Mouse (Mus musculus) midbrain, embryonic 14.5 days (tissue): ENCODE results near the gene Tmem119. TPM values are rescaled to one million over a fixed set of nuclear protein-coding genes. Genes with fewer than 3 reads are reported as not detected.

Source experiments
- ATAC-seq: fragments of 200-750 bp; cut with Nextera tagmentation; 2 replicates; pipeline ENCODE4 v1.8.0; 2017; ENCODE audit warnings: moderate number of reproducible peaks, moderate library complexity; ENCODE audit not compliant: low FRiP score, low TSS enrichment
- DNase-seq: peaks from one replicate; pipeline ENCODE4 v3.0.0-alpha.2; 2015
- H3K27ac ChIP-seq: fragments of 300-500 bp; sonication (generic); replicated peaks from 2 replicates; pipeline ENCODE4 v1.5.1; 2014; ENCODE audit warnings: mild to moderate bottlenecking, low read depth, low read length, moderate library complexity
- H3K27me3 ChIP-seq: fragments of 300-500 bp; sonication (generic); 2 replicates; pipeline ENCODE4 v1.6.1; 2014; ENCODE audit warnings: low read length, control low read depth, mixed read lengths; ENCODE audit not compliant: control insufficient read depth, insufficient read depth
- H3K36me3 ChIP-seq: fragments of 300-500 bp; sonication (generic); 2 replicates; pipeline ENCODE4 v1.6.1; 2014; ENCODE audit warnings: low read length, control low read depth; ENCODE audit not compliant: control insufficient read depth, insufficient read depth
- H3K4me1 ChIP-seq: fragments of 300-500 bp; sonication (generic); 2 replicates; pipeline ENCODE4 v1.6.1; 2014; ENCODE audit warnings: mild to moderate bottlenecking, antibody characterized with exemption, low read length, control low read depth; ENCODE audit not compliant: control insufficient read depth, insufficient read depth
- H3K4me2 ChIP-seq: fragments of 300-500 bp; sonication (generic); 2 replicates; pipeline ENCODE4 v1.6.1; 2014; ENCODE audit warnings: mild to moderate bottlenecking, low read length, moderate library complexity
- H3K4me3 ChIP-seq: fragments of 300-500 bp; sonication (generic); replicated peaks from 2 replicates; pipeline ENCODE4 v1.5.1; 2014; ENCODE audit warnings: low read depth, low read length
- H3K9ac ChIP-seq: fragments of 300-500 bp; sonication (generic); replicated peaks from 2 replicates; pipeline ENCODE4 v1.6.1; 2014; ENCODE audit warnings: mild to moderate bottlenecking, low read length, moderate library complexity
- H3K9me3 ChIP-seq: fragments of 300-500 bp; sonication (generic); 2 replicates; pipeline ENCODE4 v1.6.1; 2016; ENCODE audit warnings: low read length, control low read depth, mixed read lengths; ENCODE audit not compliant: control insufficient read depth
- WGBS: fragments of 180-500 bp; shearing (Covaris S2); extraction: QIAGEN DNeasy Blood & Tissue Kit; methylation state at CpG from one replicate; pipeline ENCODE4 v1.1.7; 2014; 5-methylcytosine and 5-hydroxymethylcytosine counted together
- polyA plus RNA-seq: library from polyadenylated mRNA; unstranded; fragments of >200 nt; fragmentation: Nextera tagmentation; extraction: Ambion mirVana; gene quantifications from 2 replicates; pipeline ENCODE4 v1.2.1, GENCODE M21; 2014

Gene Tmem119
- polyA plus RNA-seq, 1 experiment from 2014 or later: 3.2 TPM

GRCm38 (mm10) chr5:113827991-113828411, 27.7 kb upstream of the Tmem119 start:
- Histone ChIP-seq H3K9ac (no peak overlapping the region), H3K4me1 (no peaks in the 10 kb centered on the region), H3K36me3 (no peaks in the 10 kb centered on the region), H3K9me3 (no peaks in the 10 kb centered on the region), H3K27me3 (no peaks in the 10 kb centered on the region), H3K4me2 (no peak overlapping the region), H3K27ac (no peak overlapping the region), H3K4me3 (no peak overlapping the region)
- ATAC-seq (no peak), DNase-seq (no peak)
- 48% methylated on average over 4 of the region's 4 CpGs for WGBS

GRCm38 (mm10) chr5:113826619-113827018, 26.3 kb upstream of the Tmem119 start:
- no peak for DNase-seq
- Histone ChIP-seq H3K36me3 (no peaks in the 10 kb centered on the region), H3K27me3 (no peaks in the 10 kb centered on the region), H3K4me3 (no peak overlapping the region), H3K4me1 (no peaks in the 10 kb centered on the region), H3K27ac (no peak overlapping the region), H3K9me3 (no peaks in the 10 kb centered on the region), H3K9ac (no peak overlapping the region), H3K4me2 (no peak overlapping the region)
- 94% methylated on average over 4 of the region's 4 CpGs for WGBS
- no peak for ATAC-seq

- H3K9me3 ChIP-seq: no peaks in the 10 kb centered on the region
- H3K36me3 ChIP-seq: no peaks in the 10 kb centered on the region
- H3K27ac ChIP-seq: no peak overlapping the region
- H3K4me2 ChIP-seq: no peak overlapping the region
- no peak overlapping the region for H3K4me3 ChIP-seq
- ATAC-seq (no peak), DNase-seq (no peak)
- no peak overlapping the region for H3K9ac ChIP-seq
- H3K27me3 ChIP-seq: no peaks in the 10 kb centered on the region
- 87% methylated on average over 7 of the region's 7 CpGs for WGBS
- no peaks in the 10 kb centered on the region for H3K4me1 ChIP-seq
These were observed 25.2 kb upstream of the Tmem119 start for GRCm38 (mm10) chr5:113825558-113825957.

- ATAC-seq: no peak
- H3K9ac ChIP-seq: no peak overlapping the region
- WGBS: 85% methylated on average over 4 of the region's 4 CpGs
- H3K27me3 ChIP-seq: no peaks in the 10 kb centered on the region
- no peak overlapping the region for H3K27ac ChIP-seq
- H3K4me2 ChIP-seq: no peak overlapping the region
- no peaks in the 10 kb centered on the region for H3K4me1 ChIP-seq
- no peaks in the 10 kb centered on the region for H3K36me3 ChIP-seq
- H3K4me3 ChIP-seq: no peak overlapping the region
- no peak for DNase-seq
- no peaks in the 10 kb centered on the region for H3K9me3 ChIP-seq
These were observed 23.9 kb upstream of the Tmem119 start for GRCm38 (mm10) chr5:113824228-113824627.

- H3K27me3 ChIP-seq: no peaks in the 10 kb centered on the region
- H3K9me3 ChIP-seq: no peaks in the 10 kb centered on the region
- H3K4me3 ChIP-seq: no peak overlapping the region
- no peak for ATAC-seq
- H3K4me2 ChIP-seq: no peak overlapping the region
- 0 out of 2 replicates have a peak, but pooled peaks cover 3% of the 10 kb centered on the region for H3K4me1 ChIP-seq
- peak; percentile 75 for DNase-seq
- no peaks in the 10 kb centered on the region for H3K36me3 ChIP-seq
- no peak overlapping the region for H3K9ac ChIP-seq
- whole genome bisulfite sequencing: 69% methylated on average over 14 of the region's 14 CpGs
- no peak overlapping the region for H3K27ac ChIP-seq
These were observed 18.3 kb upstream of the Tmem119 start for GRCm38 (mm10) chr5:113818572-113818971.

- ATAC-seq: no peak
- Histone ChIP-seq H3K4me3 (no peak overlapping the region), H3K4me2 (no peak overlapping the region), H3K4me1 (0 out of 2 replicates have a peak, but pooled peaks cover 3% of the 10 kb centered on the region), H3K36me3 (no peaks in the 10 kb centered on the region), H3K9me3 (0 out of 2 replicates have a peak, but pooled peaks cover 4% of the 10 kb centered on the region), H3K27ac (no peak overlapping the region), H3K9ac (no peak overlapping the region), H3K27me3 (no peaks in the 10 kb centered on the region)
- DNase-seq: peak; percentile 88
- 11% methylated on average over 15 of the region's 15 CpGs for WGBS
These were observed 15.4 kb upstream of the Tmem119 start for GRCm38 (mm10) chr5:113815638-113816152.

GRCm38 (mm10) chr5:113815041-113815389, 14.7 kb upstream of the Tmem119 start:
- Histone ChIP-seq H3K27ac (no peak overlapping the region), H3K36me3 (no peaks in the 10 kb centered on the region), H3K4me3 (no peak overlapping the region), H3K4me2 (no peak overlapping the region), H3K9me3 (0 out of 2 replicates have a peak, but pooled peaks cover 4% of the 10 kb centered on the region), H3K9ac (no peak overlapping the region), H3K27me3 (no peaks in the 10 kb centered on the region), H3K4me1 (0 out of 2 replicates have a peak, but pooled peaks cover 3% of the 10 kb centered on the region)
- WGBS: 56% methylated on average over 11 of the region's 11 CpGs
- DNase-seq (no peak), ATAC-seq (no peak; the same call in 1 of the 2 replicates)

GRCm38 (mm10) chr5:113814111-113815040, 14.1 kb upstream of the Tmem119 start:
- Histone ChIP-seq H3K4me2 (no peak overlapping the region), H3K4me1 (0 out of 2 replicates have a peak, but pooled peaks cover 3% of the 10 kb centered on the region), H3K36me3 (no peaks in the 10 kb centered on the region), H3K9me3 (0 out of 2 replicates have a peak, but pooled peaks cover 4% of the 10 kb centered on the region), H3K27ac (no peak overlapping the region), H3K27me3 (no peaks in the 10 kb centered on the region), H3K4me3 (no peak overlapping the region), H3K9ac (no peak overlapping the region)
- no peak for DNase-seq
- 40% methylated on average over 27 of the region's 27 CpGs for WGBS
- no peak for ATAC-seq
